Mouse (Mus musculus) cortical plate, adult 2 months (tissue): ENCODE results near the gene Podn.

Experiments used
- CTCF ChIP-seq: fragments of 200-500 bp; IDR thresholded peaks from 2 replicates; pipeline ENCODE4 v1.5.1; 2011; ENCODE audit warnings: mild to moderate bottlenecking, control low read depth, low read length; ENCODE audit not compliant: insufficient read depth; ENCODE audit errors: extremely low read depth
- POLR2A ChIP-seq: fragments of 200-500 bp; IDR thresholded peaks from 2 replicates; pipeline ENCODE4 v1.6.1; 2011; ENCODE audit warnings: mild to moderate bottlenecking, low read length, control low read depth; ENCODE audit not compliant: insufficient read depth; ENCODE audit errors: extremely low read depth

DNA sequence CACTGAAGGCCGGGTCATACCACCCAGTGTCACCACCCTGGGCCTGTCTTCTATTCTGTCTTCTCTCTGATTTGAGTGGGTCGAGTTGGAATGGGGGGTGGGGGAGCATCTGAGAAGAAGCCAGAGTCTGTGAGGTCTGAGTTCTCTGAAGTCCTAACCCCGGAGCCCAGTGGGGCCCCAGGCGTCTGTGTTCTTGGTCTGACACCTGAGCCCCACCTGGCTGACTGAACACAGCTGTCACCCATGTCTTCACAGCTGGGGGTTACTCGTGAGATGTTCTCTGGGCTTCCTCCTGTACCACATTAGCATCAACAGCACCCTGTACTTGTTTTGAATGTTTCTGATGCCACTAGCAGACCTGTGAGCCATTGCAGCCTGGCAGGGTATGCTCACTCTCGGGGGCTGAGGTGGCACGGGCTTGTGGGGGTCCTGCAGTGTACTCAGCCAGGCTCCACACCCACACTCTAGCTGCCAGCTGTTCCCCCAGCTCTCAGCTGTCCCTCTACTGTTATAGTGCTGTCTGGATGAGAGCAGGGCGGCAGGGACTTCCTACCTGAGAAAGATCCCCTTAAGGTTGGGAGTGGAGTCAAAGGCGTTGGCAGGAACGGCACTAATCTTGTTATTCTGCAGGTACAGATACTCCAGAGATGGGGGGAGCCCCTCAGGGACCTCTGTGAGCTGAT is 77.9 kb downstream of the Podn start:
- TF ChIP-seq POLR2A (no peak), CTCF (no peak)
